Mouse (Mus musculus) hindbrain, embryonic 16.5 days (tissue): ENCODE data around the gene Ugt1a9. TPM values are rescaled to one million over a fixed set of nuclear protein-coding genes. Genes with fewer than 3 reads are reported as not detected.
A peak's percentile ranks its signal among the peaks of the same experiment; 100 is the strongest.

Experiments used
- ATAC-seq: fragments of 200-750 bp; cut with Nextera tagmentation; 2 replicates; pipeline ENCODE4 v1.8.0; 2017; ENCODE audit warnings: moderate TSS enrichment, moderate library complexity
- H3K27ac ChIP-seq: fragments of 300-500 bp; sonication (generic); 2 replicates; pipeline ENCODE4 v1.5.1; 2014; ENCODE audit warnings: low read depth, mild to moderate bottlenecking, control low read depth, low read length, moderate library complexity
- H3K27me3 ChIP-seq: fragments of 300-500 bp; sonication (generic); replicated peaks from 2 replicates; pipeline ENCODE4 v1.6.1; 2014; ENCODE audit warnings: low read length; ENCODE audit not compliant: control insufficient read depth, insufficient read depth
- H3K36me3 ChIP-seq: fragments of 300-500 bp; sonication (generic); 2 replicates; pipeline ENCODE4 v1.6.1; 2014; ENCODE audit warnings: mild to moderate bottlenecking, low read length, moderate library complexity, mixed read lengths; ENCODE audit not compliant: control insufficient read depth, insufficient read depth
- H3K4me1 ChIP-seq: fragments of 300-500 bp; sonication (generic); 2 replicates; pipeline ENCODE4 v1.6.1; 2014; ENCODE audit warnings: low read depth, low read length; ENCODE audit not compliant: control insufficient read depth, insufficient read depth
- H3K4me2 ChIP-seq: fragments of 300-500 bp; sonication (generic); 2 replicates; pipeline ENCODE4 v1.6.1; 2014; ENCODE audit warnings: mild to moderate bottlenecking, low read length, control low read depth, moderate library complexity
- H3K4me3 ChIP-seq: fragments of 300-500 bp; sonication (generic); 2 replicates; pipeline ENCODE4 v1.5.1; 2014; ENCODE audit warnings: mild to moderate bottlenecking, low read length, control low read depth, moderate library complexity
- H3K9ac ChIP-seq: fragments of 300-500 bp; sonication (generic); 2 replicates; pipeline ENCODE4 v1.6.1; 2014; ENCODE audit warnings: low read depth, mild to moderate bottlenecking, control low read depth, low read length, moderate library complexity
- H3K9me3 ChIP-seq: fragments of 300-500 bp; sonication (generic); 2 replicates; pipeline ENCODE4 v1.6.1; 2014; ENCODE audit warnings: mild to moderate bottlenecking, low read length, moderate library complexity; ENCODE audit not compliant: control insufficient read depth
- WGBS: fragments of 180-500 bp; shearing (Covaris S2); extraction: QIAGEN DNeasy Blood & Tissue Kit; methylation state at CpG from one replicate; pipeline ENCODE4 v1.1.7; 2014; 5-methylcytosine and 5-hydroxymethylcytosine counted together
- polyA plus RNA-seq: library from polyadenylated mRNA; unstranded; fragments of >200 nt; fragmentation: Nextera tagmentation; extraction: Ambion mirVana; gene quantifications from 2 replicates; pipeline ENCODE4 v1.2.1, GENCODE M21; 2015

The Ugt1a9 gene
- polyA plus RNA-seq, 1 experiment from 2014 or later: not detected

DNA sequence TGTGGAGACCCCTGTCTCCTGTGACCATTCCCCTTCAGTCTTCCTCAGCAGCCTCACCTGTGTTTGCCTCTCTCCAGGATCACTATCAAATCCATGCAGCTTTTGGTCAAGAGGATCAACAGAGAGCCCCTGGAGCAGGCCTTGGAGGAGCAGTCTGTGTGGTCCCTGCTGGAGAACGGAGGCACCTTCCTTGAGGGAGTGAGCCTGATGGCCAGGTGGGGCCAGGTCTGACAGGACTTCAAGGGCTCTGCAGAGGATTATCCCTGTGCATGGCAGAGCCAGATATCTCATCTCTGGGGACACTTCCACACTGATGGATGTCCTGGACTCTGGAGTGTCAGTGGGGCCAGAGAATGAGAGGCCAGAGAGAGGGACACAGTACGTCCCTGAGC is 184.9 kb downstream of the Ugt1a9 start:
- H3K36me3 ChIP-seq: no peaks in the 10 kb centered on the region
- no peak overlapping the region for H3K27ac ChIP-seq
- no peak overlapping the region for H3K9ac ChIP-seq
- H3K9me3 ChIP-seq: peaks cover 54% of the 10 kb centered on the region
- no peaks in the 10 kb centered on the region for H3K27me3 ChIP-seq
- no peak overlapping the region for H3K4me2 ChIP-seq
- WGBS: 62% methylated on average over 2 of the region's 2 CpGs
- no peak overlapping the region for H3K4me3 ChIP-seq
- ATAC-seq: no peak
- no peaks in the 10 kb centered on the region for H3K4me1 ChIP-seq

GRCm38 (mm10) chr1:88255989-88256754 is 185.6 kb downstream of the Ugt1a9 start:
- Histone ChIP-seq H3K9me3 (peaks cover 47% of the 10 kb centered on the region), H3K27me3 (no peaks in the 10 kb centered on the region), H3K4me1 (no peaks in the 10 kb centered on the region), H3K4me3 (no peak overlapping the region), H3K4me2 (no peak overlapping the region), H3K9ac (no peak overlapping the region), H3K27ac (no peak overlapping the region), H3K36me3 (no peaks in the 10 kb centered on the region)
- ATAC-seq: no peak
- WGBS: 78% methylated on average over 13 of the region's 13 CpGs

GRCm38 (mm10) chr1:88256886-88257663 is 186.5 kb downstream of the Ugt1a9 start:
- no peaks in the 10 kb centered on the region for H3K4me1 ChIP-seq
- no peaks in the 10 kb centered on the region for H3K27me3 ChIP-seq
- WGBS: 80% methylated on average over 10 of the region's 10 CpGs
- no peak overlapping the region for H3K27ac ChIP-seq
- H3K36me3 ChIP-seq: peaks cover 8% of the 10 kb centered on the region; the same call in 1 of the 2 replicates
- H3K9ac ChIP-seq: no peak overlapping the region
- ATAC-seq: no peak
- H3K9me3 ChIP-seq: peaks cover 42% of the 10 kb centered on the region
- H3K4me2 ChIP-seq: no peak overlapping the region
- no peak overlapping the region for H3K4me3 ChIP-seq

GRCm38 (mm10) chr1:88257681-88258080 is 187.1 kb downstream of the Ugt1a9 start:
- H3K4me3 ChIP-seq: no peak overlapping the region
- no peaks in the 10 kb centered on the region for H3K4me1 ChIP-seq
- H3K9ac ChIP-seq: no peak overlapping the region
- H3K27me3 ChIP-seq: no peaks in the 10 kb centered on the region
- no peak for ATAC-seq
- no peak overlapping the region for H3K27ac ChIP-seq
- no peak overlapping the region for H3K4me2 ChIP-seq
- WGBS: 81% methylated on average over 6 of the region's 6 CpGs
- peaks cover 36% of the 10 kb centered on the region for H3K9me3 ChIP-seq
- peaks cover 10% of the 10 kb centered on the region for H3K36me3 ChIP-seq

DNA sequence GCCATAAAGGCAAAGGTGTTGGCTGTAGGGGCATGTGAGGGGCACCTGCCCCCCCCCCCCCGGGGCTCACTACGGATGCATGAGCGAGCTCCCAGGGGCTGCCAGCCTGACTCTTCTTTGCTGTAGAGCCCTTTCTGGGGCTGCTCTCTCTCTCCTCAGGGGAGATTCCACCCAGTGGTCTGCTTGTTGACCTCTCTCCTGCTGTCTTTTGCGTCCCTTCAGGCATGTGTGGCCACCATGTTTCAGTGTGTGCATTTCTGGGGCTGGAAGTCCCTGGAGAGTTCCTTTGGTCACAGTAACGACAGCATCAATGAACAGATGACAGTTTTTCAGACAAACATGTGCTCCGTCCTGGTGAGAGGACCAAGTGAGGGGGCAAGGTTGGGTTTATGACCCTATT is 187.8 kb downstream of the Ugt1a9 start:
- no peak overlapping the region for H3K4me2 ChIP-seq
- no peak overlapping the region for H3K27ac ChIP-seq
- peaks cover 29% of the 10 kb centered on the region for H3K9me3 ChIP-seq
- 67% methylated on average over 6 of the region's 6 CpGs for WGBS
- 0 out of 2 replicates have a peak, but pooled peaks have one; percentile 0 for ATAC-seq
- no peaks in the 10 kb centered on the region for H3K4me1 ChIP-seq
- H3K9ac ChIP-seq: no peak overlapping the region
- no peaks in the 10 kb centered on the region for H3K27me3 ChIP-seq
- H3K4me3 ChIP-seq: no peak overlapping the region
- H3K36me3 ChIP-seq: peaks cover 17% of the 10 kb centered on the region

DNA sequence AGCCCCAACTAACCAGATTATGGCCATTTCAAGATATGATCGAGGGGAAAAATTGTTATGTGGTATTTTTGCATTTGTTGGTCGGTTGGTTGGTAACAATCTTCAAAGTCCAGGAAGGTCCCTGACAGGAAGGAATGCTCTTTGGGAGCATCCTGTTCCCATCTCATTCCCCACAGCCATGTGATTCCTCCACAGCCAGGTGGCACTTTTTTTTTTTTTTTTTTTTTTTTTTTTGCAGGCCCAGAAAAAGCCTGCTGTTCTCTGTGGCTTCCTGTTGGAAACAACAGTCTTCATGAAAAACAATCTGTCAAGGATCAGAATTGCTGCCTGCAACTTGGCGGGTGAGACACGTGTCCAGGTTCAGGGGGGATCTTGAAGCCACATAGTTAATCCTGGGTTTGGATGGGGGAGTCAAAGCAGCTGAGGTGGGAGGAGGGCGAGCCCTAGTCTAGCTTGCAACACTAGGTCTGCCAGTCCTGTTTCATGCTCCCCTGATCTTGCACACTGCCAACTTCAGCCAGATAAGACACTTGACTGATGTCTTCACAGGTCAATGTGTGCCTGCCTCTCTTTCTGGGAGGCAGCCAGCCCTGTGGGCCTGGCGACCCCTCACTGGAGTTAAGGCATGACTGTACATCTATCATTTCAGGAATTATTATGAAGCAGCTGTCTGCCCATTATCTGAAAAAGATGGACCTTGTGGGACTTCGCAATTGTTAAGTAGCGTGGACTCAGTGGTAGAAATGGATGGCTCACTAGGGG is 188.5 kb downstream of the Ugt1a9 start:
- Histone ChIP-seq H3K27me3 (no peaks in the 10 kb centered on the region), H3K36me3 (peaks cover 24% of the 10 kb centered on the region), H3K9me3 (peaks cover 24% of the 10 kb centered on the region), H3K4me2 (no peak overlapping the region), H3K27ac (no peak overlapping the region), H3K4me1 (no peaks in the 10 kb centered on the region), H3K4me3 (no peak overlapping the region), H3K9ac (no peak overlapping the region)
- WGBS: 74% methylated on average over 8 of the region's 8 CpGs
- peak; percentile 25 for ATAC-seq

GRCm38 (mm10) chr1:88259643-88260024 is 189.0 kb downstream of the Ugt1a9 start:
- no peak overlapping the region for H3K27ac ChIP-seq
- peaks cover 22% of the 10 kb centered on the region for H3K9me3 ChIP-seq
- no peak overlapping the region for H3K4me2 ChIP-seq
- ATAC-seq: peak; percentile 3
- no peak overlapping the region for H3K9ac ChIP-seq
- 79% methylated on average over 4 of the region's 4 CpGs for WGBS
- no peaks in the 10 kb centered on the region for H3K27me3 ChIP-seq
- H3K36me3 ChIP-seq: peaks cover 30% of the 10 kb centered on the region
- no peak overlapping the region for H3K4me3 ChIP-seq
- H3K4me1 ChIP-seq: no peaks in the 10 kb centered on the region

DNA sequence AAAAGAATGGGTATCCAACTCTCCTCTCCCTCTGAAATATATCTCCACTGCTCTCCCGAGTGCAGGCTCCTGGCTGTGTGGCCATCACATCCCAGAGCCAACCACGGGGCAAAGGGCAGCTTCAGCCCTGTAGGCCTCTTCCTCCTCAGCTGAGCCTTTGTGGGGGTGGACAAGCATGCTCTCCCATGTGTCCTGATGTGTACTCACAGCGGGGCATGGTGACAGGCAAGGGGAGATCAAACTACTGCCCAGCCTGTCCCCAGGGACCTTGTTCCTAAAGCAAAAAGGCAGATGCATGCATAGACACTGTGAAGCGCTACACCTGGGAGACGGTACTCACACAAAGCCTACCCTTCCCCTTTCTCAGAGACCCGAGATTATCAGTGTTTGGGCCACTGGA is 189.5 kb downstream of the Ugt1a9 start:
- no peak overlapping the region for H3K9ac ChIP-seq
- peaks cover 17% of the 10 kb centered on the region for H3K9me3 ChIP-seq
- ATAC-seq: peak; percentile 14; the same call in 1 of the 2 replicates
- no peak overlapping the region for H3K4me2 ChIP-seq
- H3K4me1 ChIP-seq: no peaks in the 10 kb centered on the region
- H3K36me3 ChIP-seq: peaks cover 34% of the 10 kb centered on the region
- no peak overlapping the region for H3K27ac ChIP-seq
- 82% methylated on average over 6 of the region's 6 CpGs for WGBS
- no peak overlapping the region for H3K4me3 ChIP-seq
- no peaks in the 10 kb centered on the region for H3K27me3 ChIP-seq
